Mouse (Mus musculus) heart, adult 8-10 months (tissue): ENCODE results near the gene A930009A15Rik. TPM values are rescaled to one million over a fixed set of nuclear protein-coding genes. Genes with fewer than 3 reads are reported as not detected.

Experiments
- DNase-seq: peaks from one replicate; pipeline ENCODE4 v3.0.0; 2022; ENCODE audit warnings: low spot score
- total RNA-seq, 4 experiments: library from RNA; stranded (reverse); gene quantifications; 2 replicates each; pipeline ENCODE4 v1.2.4; 2022

Gene A930009A15Rik
- total RNA-seq, result not detected

DNA sequence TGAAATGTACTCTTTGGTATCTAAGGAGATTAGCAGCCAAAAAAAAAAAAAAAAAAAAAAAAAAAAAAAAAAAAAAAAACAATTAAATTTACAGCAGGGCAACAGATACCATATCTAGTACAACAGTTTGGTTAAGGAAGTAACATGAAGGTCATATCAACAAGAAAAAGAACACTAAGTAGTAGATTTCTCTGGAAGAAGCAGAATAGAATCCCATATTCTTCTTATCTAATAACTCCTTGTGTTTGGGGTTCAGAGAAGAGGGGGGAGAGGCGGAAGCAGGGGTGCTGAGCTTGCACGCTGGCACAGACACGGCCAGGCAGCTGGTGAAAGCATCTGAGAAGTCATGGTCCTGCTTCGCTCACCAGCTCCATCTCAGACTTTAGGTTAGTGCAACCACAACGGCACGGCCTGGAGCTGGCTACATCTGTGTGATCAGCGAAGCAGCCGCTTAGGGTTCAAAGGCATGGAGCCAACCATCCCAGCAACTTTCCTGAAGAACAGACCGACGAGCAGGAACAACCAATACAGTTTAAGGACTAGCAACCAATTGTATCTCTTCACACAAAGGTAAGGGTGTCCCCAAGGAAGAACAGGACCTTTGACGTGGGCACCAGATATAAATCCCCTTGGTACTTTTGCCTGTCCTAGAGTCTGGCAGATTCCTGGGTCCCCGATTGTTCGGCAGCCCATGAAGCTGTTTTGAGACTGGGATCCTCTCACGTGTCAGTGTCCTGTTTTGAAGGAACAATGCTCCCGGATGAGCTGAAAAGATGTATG lies at the start of gene A930009A15Rik:
Gene A930009A15Rik, plus strand, starts transcription at position 275 of the 780 bp plus-strand sequence.
- no peak for DNase-seq

DNA sequence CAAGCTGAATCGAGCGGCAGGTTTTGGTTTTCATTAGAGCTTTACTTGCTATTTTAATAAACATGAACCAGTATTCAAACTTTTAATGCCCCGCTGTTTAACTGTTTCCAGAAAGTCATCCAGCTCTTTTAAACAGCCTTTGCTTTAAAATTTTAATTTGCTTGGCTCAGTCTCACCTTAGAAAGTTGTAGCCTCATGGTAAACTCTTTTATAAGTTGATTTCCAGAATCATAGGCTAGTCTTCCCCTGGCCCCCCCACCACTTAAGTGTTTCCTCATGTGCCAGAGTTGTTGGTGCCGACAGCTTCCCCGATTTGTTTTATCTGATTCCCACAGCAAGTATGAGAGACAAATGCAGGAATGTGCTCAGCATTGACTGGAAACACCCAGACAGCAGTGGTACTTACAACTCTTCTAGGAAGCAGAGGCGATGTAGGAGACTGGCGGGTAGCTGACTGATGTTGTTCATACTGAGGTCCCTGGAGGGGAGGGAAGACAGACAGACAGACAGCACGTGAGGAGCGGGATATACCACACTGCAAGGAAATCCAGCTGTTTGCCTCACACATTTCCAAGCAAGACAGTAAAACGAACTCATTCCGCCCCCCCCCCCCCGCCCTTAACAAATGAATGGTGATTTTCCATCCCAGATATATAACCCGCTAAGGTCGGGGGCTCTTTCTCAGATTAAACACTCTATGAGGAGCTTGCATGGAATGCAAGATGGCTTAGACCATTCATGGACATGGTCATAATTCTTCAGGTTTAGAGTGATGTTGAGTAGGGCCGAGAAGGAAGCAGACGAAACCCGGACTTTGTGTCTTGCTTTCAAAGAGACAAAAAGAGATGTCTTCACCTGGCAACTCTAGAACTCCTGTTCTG lies 49.3 kb upstream of the A930009A15Rik start:
- DNase-seq, result no peak

DNA sequence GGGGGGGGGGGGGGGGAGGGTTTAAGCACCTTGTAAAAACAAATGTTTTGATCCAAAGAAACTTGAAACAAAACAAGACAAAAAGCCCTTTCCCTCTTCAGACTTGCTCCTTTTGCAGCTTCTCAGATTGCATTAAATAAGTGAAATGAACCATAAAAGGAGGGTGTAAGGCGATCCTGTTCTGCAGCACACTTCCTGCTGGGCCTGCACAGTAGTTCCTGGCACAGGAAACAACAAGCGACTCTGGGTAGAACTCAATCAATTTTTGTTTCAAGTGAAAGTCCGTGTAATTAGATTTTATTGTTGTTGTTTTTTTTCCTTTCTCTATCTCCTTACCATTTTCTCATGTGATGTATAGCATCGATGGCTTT lies 48.7 kb upstream of the A930009A15Rik start:
- DNase-seq, result no peak

DNA sequence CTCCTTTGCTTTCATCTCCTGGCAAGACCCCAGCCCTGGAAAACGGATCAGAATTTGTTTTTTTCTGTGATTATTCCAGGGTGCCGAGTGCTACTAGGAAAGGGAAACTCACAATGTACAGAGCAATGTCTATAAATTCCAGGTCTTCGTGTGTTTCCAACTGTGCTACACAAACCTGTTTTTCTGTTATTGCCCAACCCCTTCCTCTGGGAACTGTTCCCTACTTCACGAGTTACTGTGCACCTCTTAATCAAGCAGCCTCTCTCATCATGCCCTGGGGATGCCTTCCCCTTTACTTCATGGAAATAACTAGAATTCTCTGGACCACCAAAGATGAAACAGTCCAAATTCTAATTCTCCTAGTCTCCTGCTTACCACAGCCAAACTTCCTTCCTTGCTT lies 40.9 kb upstream of the A930009A15Rik start:
- no peak for DNase-seq

DNA sequence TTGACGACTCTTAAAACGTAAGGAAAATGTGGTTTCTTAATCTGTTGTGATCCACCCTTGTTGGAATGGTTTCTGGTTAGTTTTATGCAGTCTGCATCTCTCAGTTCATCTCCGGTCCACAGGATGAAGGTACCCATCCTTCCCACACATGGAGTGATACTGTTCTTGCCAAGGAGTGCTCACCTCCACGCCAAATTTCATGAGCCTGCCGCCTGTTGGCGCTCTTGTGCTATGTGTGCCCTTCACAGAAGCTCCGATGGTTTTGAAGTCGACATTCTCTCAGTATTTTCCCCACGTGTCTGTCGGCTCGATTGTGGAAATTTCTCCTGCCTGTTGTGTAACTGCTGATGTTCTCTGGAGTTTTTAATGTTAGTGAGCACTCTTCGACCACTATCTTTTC lies 40.0 kb upstream of the A930009A15Rik start:
- DNase-seq, result no peak

DNA sequence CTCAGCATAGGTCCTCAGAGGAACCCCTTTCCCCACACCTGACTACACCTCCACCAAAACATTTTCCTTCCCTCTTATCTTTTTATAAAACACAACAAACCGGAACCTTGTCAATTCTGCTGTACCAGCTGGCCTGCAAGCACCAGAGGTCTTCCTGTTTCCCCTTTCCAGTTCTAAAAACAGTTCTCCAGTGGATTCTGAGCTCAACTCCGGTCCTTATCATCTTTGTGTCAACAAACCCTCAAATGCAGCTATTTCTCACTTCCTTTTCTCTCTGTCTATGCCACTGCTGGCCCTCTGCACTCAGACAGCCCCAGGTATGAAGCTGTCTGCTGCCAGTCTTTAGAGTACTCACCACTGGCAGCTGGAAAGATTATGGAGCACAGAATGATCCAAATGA lies 39.0 kb upstream of the A930009A15Rik start:
- DNase-seq, result no peak

DNA sequence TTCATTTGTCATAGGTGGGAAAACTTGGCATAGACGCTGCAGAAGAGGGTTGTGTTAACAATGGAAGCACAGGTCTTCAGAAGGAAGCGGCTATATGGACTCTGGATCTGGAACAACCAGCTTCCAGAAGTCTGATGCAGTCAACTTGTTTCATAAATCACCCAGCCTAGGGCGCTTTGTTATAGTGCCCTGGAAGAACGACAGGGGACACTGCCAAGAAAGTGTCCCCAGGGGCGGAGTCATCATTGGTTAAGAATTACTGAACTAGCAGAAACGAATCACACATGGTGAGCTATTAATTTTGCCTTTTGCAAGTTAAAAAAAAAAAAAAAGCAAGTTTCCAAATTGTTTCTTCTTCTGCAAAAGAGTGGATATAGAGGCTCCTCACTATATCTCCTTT lies 26.9 kb upstream of the A930009A15Rik start:
- no peak for DNase-seq

DNA sequence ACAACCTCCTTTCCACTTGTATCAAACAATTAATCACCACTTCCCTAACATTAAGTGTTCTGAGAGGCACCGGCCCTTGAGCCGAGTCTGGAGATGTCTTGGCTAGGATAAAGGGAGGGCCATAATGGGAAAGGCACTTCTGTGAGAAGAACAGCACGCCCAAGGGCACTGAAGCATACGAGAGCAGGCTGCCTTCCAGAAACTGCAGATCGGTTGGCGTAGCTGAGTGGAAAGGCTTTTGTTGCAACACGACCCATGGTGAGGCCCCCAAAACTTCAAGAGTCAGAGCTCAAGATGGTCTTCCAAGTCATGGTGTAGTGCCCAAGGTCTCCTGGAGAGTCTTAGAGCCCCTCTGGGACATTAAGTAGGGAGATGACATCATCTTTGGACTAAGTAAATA lies 19.5 kb upstream of the A930009A15Rik start:
- DNase-seq, result no peak

DNA sequence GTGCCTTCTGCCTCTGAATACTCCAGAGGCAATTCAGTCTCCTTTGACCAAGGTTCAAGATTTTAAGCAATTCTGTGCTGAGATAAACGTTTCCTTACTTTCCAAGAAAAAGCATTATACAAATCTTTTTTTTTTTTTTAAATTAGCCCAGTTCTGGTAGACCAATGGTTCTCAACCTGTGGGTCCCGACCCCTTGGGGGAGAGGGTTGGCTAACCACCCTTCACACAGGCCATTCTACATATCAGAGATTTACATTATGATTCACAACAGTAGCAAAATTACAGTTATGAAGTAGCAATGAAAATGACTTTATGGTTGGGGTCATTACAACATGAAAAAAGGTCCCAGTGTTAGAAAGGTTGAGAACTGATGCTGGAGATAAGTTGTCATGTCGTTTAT lies 18.7 kb upstream of the A930009A15Rik start:
- DNase-seq, result no peak

DNA sequence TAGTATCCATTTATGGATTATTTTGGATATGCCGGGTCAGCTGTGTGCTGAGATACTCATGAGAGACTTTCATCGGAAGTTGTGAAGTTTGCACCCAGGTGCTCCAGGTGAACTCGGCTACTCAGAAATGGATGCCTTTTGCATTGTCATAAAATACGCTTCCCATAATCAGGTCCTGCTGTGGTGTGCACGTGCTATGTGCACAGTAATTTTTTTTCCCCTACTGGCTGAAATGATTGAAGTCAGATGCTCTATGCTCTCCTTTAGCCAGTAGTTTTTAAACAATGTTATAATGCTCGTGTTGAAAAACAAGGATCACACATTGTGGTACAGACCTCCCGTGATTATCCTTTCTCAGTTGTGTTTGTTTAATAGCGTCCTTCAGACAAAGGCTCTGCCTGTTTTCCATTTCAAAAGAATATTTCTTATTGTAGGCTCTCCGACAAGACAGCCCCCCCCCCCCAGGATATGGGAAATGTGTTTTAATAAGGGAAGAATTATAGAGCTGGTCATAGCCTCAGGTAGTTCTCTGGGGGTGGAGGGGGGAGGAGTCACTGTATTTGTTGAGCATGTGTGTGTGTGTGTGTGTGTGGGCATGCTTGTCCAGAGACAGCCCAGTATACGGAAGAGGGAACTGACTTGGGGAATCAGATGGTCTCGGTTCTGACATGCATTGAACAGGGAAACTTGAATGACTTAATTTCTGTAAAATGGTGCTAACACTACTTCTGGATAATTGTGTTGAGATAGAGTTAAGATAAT lies 16.3 kb upstream of the A930009A15Rik start:
- no peak for DNase-seq

DNA sequence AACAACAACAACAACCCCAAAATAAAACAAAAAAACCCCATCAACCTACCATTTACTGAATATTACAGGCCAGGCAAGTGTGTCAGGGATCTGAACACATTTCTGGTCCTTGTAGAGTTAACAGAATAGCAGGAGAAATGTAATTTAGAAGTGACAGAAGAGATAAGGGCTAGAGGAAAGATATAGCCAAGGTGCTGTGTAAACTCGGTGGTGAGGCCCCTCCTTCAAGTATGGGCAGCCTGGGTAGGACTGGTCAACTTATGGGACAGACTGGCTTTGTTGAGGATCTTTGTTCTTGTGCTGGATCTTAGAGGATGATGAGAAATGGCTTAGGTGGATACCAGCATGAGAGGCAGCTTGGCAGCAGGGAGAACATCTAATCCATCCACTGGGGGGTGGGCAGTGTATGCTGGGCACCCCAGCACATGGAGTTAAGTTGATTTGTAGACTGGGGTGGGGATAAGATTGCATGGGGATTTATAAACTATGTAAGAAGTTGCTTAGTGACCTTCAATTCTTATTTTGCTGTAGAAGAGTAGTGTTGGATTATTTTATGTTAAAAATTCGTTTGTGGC lies 14.5 kb upstream of the A930009A15Rik start:
- DNase-seq, result no peak

DNA sequence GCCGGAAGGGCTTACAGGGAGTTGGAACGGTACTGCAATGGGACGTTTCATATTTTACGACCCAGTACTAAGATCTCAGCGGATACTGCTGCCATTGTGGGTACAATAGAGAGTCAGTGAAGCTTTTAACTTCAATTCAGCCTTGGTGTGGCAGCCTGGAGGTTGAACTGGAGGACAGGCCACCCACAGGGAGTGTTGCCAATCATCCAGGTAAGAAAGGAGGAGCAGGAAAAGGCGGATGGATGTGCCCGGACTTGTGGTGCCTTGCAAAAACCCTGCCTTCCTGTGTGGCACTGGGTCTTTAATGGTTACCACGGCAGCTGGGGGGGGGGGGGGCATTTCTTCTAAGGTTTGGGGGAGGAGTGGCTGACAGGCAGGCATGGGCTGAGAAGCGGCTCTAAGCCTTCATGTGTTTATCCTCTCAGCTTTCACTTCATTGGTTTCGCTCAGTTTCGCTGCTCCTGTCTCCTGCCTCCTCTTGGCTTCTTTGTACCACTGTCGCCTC lies 13.0 kb upstream of the A930009A15Rik start:
- DNase-seq, result no peak

DNA sequence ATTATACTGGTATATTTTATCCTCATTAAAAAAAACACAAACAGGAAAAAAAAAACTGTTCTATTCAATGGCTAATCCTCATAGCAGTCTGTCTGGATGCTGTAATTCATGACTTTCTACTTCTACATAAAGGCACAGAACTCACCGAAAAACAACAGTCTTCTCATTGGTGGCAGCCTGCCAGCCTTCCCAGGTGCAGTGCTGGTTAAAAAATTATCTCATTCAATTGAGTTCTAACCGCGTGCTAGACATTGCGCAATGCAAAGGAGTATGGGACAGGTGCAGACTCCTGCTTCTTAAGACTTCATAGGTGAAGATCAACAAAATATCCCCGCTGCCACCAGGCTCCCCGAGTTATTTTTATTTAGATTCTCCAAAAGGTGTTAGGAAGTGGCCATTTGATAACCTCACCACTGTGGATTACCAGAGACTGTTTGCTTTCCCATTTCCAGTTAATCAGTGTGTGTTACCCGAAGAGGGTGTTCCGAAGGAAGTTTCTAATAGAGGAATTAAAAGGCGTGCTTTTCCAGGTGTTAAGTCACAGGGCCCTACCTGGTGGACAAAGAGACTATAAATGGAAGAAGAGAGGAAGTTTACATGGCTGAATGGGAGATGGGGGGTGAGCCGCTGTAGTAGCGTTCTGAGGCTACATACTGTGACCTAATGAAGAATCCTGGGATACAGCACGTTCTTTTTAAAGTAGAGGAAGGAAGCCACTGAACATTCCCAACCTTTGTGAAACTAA lies 8.5 kb upstream of the A930009A15Rik start:
- no peak for DNase-seq

DNA sequence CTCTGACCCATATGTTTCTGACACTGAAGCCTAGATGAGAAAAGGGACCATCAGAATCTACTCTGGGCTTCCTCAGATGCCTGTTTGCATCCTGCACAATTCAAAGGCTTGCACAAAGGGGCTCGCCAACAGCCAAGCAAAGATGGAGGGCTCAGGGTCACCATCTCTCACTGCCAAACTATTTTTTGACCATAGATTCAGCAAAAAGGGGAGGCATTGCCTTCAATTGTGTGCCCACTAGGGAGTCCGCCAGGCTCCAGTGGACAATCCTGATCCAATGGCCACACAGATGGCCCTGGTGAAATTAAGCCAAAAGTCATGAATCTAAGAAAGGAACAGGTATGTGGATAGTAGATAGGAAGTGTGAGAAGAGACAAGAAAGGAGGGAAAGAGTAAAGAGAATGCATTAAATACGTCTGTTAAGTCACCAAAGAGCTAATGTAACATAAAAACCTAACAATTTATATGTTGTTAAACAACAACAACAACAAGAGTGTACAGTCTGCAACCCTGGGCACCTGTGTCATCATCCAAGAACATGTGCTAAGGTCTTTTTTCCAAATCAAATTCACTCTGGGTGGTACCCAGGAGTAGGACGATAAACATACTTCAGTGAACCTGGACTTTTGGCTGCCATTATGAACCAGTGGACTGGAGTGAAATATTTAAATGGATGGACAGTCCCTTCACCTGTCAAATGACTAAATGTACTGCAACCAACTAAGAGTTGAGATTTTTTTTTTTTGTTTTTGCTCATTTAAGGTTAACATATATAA lies 6.7 kb upstream of the A930009A15Rik start:
- no peak for DNase-seq

DNA sequence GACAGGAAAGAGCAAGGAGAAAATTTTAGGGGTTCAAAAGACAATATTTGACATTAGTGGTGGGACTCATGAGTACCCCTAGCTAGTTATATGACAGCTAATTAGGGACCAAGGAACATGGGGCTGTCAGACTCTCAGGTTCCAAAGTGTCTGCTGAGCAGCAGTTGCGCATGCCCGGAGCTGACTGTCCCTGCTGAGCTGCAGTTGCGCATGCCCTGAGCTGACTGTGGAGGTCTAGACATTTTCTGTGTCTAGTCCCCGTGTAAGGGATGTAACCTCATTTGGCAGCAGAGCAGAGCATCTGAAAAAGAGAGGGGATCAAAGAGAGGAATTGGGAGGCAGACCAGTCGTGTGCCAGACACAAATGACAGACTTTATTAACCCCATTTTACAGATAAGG lies 5.8 kb upstream of the A930009A15Rik start:
- no peak for DNase-seq

DNA sequence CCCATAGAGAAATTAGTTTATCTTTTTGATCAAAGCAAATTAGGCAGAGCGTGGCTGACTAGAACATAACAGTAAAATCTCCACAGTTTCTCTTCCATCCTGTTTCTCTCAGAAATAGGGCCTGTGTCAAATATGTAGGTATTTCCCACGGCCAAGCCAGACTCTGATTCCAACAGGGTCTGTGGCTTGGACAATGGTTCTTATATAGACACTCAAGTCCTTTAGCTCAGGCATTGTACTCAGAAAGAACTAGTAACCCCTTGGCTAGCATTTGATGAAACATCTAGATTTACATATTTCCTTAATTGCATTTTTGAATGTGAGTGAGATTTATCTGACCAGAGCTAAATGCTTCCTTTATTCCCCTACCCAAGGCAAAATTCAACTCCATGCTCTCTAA lies 791 bp downstream of the A930009A15Rik start:
- DNase-seq, result no peak

DNA sequence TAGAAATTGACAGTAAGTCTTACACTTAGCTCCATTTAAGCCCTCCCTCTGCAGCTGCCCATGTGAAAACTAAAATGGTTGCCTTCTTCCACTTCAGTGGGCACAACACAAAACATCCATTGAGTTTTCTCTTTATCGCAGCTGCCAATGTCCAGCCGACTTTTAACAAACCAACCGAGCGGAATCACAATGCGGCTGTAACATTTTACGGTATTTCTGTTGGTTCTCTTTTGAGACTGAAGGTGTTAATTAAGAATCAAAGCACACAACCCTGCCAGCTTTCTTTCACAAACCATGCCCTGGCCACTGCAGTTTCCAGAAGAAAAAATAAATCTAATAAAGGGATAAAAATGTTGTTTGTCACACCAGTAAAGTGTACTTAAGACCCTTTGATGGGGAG lies 1.5 kb downstream of the A930009A15Rik start:
- DNase-seq, result no peak

DNA sequence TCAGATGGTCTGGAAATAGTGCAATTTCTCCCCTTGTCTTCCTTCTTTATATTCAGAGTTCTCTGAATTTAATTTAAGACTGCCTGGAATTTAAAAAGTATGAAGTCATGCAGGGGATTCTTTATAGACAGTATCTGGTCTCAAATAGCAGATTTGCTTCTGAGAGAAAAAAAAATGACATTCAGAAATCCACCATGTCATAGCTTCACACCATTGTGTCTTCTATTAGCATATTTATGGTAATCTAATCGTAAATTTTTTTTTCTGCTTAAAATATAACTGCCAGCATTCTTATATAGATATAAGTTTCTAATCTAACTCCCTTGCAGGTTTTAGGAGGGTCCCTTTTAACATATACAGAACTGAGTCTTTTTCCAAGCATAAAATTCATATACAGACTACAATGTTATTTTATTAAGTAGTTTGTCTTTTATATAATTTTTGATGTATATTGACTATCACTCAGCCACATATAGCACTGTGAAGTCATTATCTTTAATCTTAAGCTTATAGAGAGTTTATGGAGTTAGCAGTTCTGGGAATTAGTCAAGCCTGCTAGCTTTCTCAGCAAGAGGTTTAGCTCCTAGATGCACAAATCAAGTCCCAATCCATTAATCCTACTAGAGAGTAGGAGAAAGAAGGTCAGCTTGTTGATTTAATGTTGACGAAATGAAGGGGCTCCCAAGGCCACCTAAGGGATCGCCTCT lies 2.1 kb downstream of the A930009A15Rik start:
- no peak for DNase-seq

DNA sequence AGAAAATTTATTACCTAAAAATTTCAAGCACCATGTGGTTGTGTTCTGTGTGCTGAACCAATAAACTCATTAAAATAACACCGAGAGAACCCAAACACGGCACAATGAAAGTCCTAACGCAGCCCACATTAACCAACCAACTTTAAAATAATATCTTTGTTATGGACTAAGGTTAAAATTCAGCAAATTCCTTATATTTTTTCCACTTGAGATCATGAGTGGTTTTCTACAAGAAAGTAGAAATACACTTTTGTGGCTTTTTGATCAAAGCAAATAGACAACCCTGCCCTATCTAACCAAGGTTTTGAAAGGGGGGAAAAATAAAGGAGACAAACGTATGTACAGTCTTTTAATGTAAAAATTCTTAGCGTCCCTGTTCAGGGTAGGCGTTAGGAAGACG lies 9.3 kb downstream of the A930009A15Rik start:
- DNase-seq, result no peak

DNA sequence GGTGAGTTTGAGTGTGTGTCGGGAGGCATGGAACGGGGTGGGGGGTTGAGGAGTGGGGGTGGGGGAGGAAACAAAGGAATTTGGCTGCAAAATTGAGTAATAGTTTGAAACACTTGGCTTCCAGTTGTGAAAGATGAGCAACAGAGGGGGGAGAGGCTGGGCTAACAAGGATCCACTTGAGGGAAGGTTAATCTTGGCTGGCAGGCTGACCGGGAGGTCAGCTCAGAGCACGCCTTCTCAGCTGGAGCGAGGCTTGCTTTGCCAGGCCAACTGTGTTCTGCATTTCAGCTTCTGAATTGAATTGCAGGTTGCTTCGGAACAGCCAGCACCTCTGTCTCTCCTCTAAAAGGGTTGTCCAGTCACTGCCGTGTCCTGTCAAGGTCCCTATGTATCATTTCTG lies 9.7 kb downstream of the A930009A15Rik start:
- DNase-seq, result no peak
